Mouse (Mus musculus) frontal cortex, adult 2 months (tissue): ENCODE measurements around the gene Plin4. TPM values are rescaled to one million over a fixed set of nuclear protein-coding genes. Genes with fewer than 3 reads are reported as not detected.
"Not testable (repeated sequence)": the region's sequence is repeated elsewhere in the genome, so short reads cannot be mapped to it uniquely, and the experiment has no call there.

Source experiments
- DNase-seq, 2 experiments: peaks; one replicate each; pipeline ENCODE4 v3.0.0; 2022; ENCODE audit warnings: low spot score in 1 of 2; ENCODE audit errors: extremely low spot score in 1 of 2
- polyA plus RNA-seq: library from polyadenylated mRNA; depleted of rRNA; stranded (reverse); fragments of >200 nt; gene quantifications from 2 replicates; pipeline ENCODE4 v1.2.3, GENCODE M21; 2012

Plin4 gene
- polyA plus RNA-seq, 1 experiment = 0.56 TPM

GRCm38 (mm10) chr17:56103465-56104285 is 5.9 kb downstream of the Plin4 start:
- no peak for DNase-seq

GRCm38 (mm10) chr17:56102927-56103326 is 6.7 kb downstream of the Plin4 start:
- DNase-seq = no peak

GRCm38 (mm10) chr17:56102158-56102557 is 7.4 kb downstream of the Plin4 start:
- DNase-seq = no peak

GRCm38 (mm10) chr17:56100811-56101210 is 8.8 kb downstream of the Plin4 start:
- DNase-seq = no peak

DNA sequence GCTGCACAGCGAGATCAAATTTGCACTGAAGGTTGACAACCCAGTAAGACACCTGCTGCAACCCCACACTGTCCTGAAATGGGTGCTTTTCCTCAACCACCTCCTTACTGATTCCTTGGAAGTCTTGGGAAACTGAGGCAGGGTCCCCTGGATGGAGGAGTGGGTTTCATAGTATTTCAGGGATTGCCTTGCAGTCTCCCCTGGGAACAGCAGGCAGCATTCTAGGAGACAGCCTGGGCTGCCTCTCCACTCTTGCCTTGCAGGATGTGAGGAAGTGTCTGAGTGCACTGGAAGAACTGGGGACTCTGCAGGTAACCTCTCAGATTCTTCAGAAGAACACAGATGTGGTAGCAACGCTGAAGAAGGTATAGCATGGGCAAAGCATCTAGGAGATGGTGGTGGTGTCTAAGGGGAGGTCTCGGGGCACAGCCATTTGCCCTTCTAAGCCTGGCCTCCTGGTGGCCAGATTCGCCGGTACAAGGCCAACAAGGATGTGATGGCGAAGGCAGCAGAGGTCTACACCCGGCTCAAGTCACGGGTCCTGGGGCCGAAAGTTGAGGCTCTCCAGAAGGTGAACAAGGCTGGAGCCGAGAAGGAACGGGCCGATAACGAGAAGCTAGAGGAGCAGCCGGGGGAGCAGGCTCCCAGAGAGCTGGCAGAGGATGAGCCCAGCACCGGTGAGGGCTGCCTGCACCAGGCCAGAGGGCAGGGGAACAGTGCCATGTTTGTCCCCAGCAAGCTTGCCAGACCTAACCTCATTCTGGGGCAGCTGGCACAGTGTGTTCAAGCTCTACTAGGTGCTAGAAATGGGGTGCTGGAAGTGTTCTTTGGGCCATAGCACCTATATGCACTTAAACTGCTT is 10.7 kb downstream of the Plin4 start:
- DNase-seq = no peak

DNA sequence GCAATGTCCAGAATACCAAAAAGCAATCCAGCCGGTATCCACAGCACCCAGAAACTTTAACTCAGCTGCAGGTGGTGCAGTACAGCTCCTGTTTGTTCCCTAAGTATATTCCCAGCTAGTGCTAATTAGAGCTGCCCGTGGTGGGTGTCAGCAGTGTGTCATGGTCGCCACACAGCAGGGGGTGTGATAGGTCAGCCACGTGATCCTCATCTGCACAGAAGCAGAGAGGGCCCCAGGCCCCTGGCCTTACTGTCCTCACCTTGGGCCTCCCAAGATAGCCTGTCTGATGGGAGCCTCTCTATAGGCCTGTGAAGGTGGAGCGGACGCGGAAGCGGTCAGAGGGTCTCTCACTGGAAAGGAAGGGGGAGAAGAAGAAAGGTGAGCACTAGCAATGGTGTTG is 11.4 kb downstream of the Plin4 start:
- no peak for DNase-seq

GRCm38 (mm10) chr17:56096883-56097282 is 12.7 kb downstream of the Plin4 start:
- no peak for DNase-seq

- no peak for DNase-seq
Observed at GRCm38 (mm10) chr17:56092794-56093193, 16.8 kb downstream of the Plin4 start.

DNA sequence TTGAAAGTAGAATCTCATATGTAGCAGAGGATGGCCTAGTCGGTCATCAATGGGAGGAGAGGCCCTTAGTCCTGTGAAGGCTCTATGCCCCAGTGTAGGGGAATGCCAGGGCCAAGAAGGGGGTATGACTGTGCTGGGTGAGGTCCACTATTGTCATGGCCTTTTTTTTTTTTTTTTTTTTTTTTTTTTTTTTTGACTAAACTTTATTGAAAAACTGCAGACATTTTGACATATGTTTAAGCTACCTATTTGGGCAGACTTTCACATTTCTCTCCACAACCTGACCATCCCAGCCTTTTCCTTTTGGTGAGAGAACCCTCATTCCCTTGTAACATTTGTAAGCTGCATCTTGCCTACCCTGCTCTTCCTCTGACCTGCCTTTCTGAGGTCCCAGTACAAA is 17.3 kb downstream of the Plin4 start:
- no peak for DNase-seq

- DNase-seq = peak; percentile 46 to 64
Observed at GRCm38 (mm10) chr17:56080781-56081585, 28.6 kb downstream of the Plin4 start.

DNA sequence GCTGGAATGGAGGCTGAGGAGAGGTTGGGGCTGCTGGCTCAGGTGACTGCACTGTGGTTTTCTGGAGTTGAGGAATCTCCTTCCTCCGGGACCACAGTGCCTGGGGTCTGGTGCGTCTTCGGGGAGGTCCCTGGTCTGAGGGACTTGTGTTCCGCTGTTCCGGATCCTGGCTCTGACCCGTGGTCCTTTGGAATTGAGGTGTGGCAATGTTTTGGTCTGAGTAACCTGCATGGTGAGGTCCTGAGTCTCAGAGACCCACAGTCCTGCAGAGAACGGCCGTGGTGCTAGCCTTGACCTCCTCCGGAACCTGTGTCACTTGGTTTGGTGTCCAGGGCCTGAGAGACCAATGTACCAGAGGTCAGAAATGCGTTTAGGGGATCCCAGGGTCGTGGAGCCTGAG is 29.7 kb downstream of the Plin4 start:
- DNase-seq = no peak

GRCm38 (mm10) chr17:56078880-56079795 is 30.5 kb downstream of the Plin4 start, which contains the start of gene Hdgfl2:
TSS of gene Hdgfl2 (plus strand) at chr17:56079634.
- DNase-seq = peak; percentile 99 to 100

DNA sequence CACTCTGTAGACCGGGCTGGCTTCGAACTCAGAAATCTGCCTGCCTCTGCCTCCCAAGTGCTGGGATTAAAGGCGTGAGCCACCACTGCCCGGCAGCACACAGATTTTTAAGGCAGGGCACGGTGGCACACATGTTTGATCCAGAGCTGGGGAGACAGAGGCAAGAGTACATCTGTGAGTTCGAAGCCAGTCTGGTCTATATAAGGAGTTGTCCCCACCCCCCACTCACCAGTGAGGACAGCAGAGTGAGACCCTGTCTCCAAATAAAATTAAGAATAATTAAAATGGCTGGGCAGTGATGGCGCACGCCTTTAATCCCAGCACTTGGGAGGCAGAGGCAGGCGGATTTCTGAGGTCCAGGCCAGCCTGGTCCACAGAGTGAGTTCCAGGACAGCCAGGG is 31.2 kb downstream of the Plin4 start:
- DNase-seq = not testable (repeated sequence)

DNA sequence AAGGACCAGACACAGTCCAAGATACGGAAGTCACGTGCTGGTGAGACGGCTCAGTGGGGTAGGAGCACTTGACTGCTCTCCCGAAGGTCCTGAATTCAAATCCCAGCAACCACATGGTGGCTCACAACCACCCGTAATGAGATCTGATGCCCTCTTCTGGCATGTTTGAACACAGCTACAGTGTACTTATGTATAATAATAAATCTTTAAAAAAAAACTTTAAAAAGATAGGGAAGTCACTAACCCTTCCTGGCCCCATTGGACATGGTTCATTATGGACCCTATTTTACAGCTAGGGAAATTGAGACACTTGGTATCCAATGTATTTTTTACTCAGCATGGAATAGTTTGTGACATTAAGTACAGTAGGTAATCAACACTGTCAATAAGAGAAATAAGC is 32.1 kb downstream of the Plin4 start:
- DNase-seq = no peak

GRCm38 (mm10) chr17:56074827-56075208 is 34.8 kb downstream of the Plin4 start, which contains the start of gene Ubxn6:
TSS of gene Ubxn6 (minus strand) at chr17:56075028.
- peak; percentile 95 to 99 for DNase-seq

- peak; percentile 49 to 71 for DNase-seq
Observed at GRCm38 (mm10) chr17:56074097-56074826, 35.3 kb downstream of the Plin4 start.

DNA sequence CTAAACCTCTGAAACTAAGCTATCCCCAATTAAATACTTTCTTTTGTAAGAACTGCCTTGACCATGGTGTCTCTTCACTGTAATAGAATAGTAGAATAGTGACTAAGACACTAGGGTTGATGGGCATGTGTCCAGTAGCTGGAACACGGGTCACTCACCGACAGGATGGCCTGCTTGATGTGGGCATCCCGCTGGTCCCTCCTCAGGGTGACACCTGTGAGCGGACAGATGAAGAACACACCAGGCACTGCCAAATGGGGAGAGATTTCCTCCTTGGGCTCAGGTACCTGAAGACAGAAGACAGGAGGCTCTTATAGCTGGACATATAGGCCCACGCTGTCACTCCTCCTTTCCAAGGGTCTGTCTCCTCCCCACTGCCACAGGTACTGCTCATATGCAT is 37.4 kb downstream of the Plin4 start:
- DNase-seq = no peak

GRCm38 (mm10) chr17:56071126-56071525 is 38.5 kb downstream of the Plin4 start:
- DNase-seq = no peak

DNA sequence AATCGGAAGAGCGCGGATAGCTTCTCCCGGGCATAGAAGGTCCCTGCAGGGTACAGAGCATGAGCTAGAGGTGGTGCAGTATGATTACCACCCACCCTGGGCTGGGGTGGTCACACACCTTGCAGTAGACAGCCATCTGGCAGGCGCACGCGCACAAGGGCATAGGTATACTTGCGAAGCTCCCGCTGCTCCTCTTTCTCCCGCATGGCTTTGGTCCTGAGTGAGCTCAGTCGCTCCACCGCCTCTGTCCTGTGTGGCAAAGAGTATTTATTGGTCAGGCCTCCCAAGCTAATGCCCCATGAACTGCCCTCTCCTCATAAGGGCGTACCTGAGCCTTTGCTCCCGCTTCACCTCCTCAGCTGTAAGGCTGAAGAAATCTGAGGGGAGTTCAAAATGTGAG is 40.5 kb downstream of the Plin4 start:
- no peak for DNase-seq
